Mouse (Mus musculus) CH12F3 (cell line): ENCODE measurements around the gene Slc15a4.

ENCODE experiments used
- in situ Hi-C: fragments of 300-500 bp; cut with MboI; formaldehyde crosslinking; loops from 2 replicates; pipeline ENCODE4 v1.14.3; 2020; ENCODE audit warnings: low sequenced_read_pairs

The Slc15a4 gene

DNA sequence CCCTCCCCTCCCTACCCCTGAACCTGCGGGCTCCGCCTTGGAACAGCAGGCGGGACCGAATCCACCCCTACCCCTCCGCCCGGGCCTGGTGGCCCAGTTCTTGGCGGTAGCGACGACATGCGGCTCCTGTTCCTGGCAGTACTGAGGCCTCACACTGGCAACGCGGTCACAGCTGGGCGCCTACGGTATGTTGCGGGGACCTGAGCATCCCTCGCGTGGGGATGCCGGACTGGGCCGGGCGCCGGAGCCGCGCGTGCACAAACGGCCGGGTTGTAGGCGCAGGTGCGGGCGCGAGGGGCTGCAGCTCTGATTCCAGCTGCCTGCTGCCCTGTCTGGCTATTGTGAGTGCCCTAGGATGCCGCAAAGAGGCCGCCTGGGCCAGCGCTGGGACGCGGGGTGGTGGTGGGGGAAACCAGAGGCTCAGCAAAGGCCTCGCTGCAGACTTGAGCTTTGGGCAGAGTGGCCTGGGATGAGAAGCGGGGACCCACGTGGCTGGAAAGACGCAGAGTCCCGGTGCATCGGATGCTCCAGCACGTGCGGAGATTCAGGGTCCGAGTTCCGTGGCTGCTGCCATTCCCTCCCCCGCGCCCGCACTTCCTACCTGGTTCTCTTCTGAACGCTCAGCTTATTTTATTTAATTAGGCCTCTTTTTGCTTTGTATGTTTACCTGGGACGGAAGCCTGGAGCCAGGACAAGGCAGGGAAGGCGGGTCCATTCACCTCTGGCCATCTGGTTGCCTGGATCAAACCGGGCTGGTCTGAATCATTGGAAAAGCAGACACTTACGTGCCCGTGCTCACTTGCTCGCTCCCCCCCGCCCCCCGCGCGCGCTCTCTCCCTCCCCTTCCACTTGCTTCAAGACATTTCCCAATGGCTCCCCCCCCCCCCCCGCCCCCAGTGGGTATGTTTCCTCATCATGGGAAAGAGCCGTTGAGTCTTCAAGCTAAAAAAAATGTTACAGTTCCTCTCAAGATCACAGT is at the start of gene Slc15a4, which contains the start of gene Glt1d1:
TSS of gene Slc15a4 (minus strand) at position 731 of the 979 bp plus-strand sequence.
TSS of gene Glt1d1 (plus strand) at position 96 of the 979 bp plus-strand sequence.
- in situ Hi-C loops = no loop called here

DNA sequence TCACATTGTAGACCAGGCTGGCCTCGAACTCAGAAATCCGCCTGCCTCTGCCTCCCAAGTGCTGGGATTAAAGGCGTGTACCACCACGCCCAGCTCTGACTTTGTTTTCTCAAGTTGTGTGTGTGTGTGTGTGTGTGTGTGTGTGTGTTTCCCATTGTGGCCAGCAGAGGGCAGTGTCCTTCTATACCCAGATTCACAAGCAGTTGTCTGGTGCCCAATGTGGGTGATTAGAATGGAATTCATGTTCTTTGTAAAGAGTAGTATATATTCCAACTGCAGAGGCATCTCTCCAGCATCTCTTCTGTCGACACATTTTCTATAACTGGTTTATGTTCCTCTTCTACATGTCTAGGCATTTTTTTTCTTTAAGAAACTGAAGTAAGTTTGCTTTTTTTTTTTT is 45.8 kb upstream of the Slc15a4 start:
- in situ Hi-C loops = no loop called here

DNA sequence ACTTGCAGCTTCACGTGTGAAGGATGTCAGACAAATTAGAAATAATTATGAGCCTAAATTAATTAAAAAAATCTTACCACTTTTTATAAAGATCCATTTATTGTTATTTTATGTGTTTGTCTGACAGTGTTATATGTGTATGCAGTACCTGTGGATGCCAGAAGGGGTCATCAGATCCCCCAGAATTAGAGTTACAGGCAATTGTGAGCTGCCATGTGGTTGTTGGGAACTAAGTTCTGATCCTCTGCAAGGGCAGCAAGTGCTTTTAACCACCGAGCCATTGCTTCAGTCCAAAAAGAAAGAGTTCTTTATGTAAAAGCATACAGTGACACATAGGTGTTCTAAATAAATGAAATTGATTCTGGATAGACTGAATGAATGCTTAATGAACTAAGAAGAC is 44.9 kb upstream of the Slc15a4 start:
- in situ Hi-C loops = no loop called here

DNA sequence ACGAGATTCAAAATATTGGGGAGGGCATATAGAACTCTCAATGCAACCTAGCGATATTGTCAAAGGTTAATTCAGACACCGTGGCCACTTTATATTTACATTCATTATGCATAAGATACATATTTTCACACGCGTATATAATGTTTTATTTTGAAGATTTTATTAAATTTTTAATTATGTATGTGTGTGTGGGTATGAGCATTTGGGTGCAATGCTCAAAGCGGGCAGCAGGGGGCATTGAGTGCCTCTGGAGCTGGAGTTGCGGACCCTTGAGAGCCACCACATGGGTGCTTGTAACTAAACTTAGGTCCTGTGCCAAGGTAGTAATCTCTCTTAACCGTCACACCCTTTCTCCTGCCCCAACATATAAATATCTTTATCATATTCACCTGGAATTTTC is 41.2 kb upstream of the Slc15a4 start:
- in situ Hi-C loops = no loop called here

DNA sequence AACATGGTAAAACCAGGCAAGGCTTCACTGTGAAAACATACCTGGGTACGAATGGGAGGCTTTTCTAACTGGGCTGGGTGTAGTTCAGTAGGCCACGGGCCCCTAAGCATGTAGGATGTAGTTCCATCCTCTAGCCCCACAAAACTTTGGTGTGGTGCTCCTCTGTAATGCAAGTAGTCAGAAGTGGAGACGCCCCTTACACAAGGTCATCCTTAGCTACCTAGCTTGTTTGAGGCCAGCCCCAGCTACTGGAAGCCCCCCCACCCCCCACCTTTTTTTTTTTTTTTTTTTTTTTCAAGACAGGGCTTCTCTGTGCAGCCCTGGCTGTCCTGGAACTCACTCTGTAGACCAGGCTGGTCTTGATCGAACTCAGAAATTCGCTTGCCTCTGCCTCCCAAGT is 28.3 kb upstream of the Slc15a4 start:
- in situ Hi-C loops = no loop called here

DNA sequence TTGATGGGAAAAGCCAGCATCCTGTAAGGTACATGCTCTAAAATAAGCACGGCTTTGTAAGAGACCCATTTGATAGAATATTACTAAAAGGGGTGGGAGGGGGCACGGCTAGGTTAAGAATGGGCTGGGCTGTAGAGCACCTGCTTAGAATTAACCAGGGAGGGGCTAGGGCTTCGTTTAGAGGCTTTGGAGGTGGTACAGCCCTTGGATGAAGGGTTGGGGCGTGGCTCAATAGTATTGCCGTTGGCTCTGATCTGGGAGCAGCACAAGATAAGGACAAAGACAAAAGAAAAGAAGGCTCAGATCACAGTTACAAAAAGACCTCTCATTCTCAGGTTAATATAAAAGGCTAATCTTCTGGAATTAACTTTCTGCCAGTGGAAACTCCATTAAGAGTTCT is 27.6 kb upstream of the Slc15a4 start:
- in situ Hi-C loops = no loop called here

DNA sequence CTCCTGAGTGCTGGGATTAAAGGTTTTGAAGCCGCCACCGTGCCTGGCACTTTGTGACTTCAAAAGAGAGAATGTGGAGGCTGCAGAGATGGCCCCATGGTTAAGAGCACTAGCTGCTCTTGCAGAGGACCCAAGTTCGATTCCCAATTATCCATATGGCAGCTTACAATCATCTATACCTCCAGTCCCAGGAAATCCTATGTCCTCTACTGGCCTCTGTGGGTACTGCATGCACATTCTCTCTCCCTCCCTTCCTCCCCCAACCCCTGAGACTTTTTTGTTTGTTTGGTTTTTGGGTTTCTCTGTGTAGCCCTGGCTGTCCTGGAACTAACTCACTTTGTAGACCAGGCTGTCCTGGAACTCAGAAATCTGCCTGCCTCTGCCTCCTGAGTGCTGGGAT is 26.6 kb upstream of the Slc15a4 start:
- in situ Hi-C loops = no loop called here

DNA sequence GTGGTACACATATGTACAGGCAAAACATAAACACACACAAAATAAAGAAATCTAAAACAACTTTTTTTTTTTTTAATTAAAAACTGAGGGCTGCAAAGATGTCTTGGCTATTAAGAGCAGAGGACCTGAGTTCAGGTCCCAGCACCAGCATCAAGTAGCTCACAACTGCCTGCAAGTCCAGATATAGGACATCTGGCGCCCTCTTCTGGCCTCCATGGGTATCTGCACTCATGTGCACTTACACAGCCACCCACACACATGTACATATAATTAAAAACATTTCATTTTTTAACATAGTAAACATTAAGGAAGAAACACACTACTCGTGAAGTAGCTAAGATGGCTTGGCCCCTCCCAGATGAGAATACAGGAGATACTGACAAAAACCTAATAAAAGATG is 25.6 kb upstream of the Slc15a4 start:
- in situ Hi-C loops = no loop called here

DNA sequence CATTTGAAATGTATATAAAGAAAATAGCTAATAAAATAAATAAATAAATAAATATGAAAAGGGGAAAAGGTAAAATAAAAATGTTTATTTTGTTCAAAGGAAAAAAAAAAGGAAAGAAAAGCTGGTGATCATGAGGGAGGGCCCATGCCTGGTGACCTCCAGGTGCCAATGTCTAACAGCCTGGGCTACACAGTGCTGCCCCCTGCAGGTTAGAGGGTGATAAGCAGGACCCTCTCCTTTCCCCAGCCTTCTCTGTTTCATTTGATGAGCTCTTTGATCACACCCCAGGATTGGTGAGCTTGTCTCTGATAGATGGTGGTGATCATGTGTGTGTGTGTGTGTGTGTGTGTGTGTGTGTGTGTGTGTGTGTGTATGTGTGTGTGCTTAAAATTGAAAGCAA is 16.4 kb upstream of the Slc15a4 start:
- in situ Hi-C loops = no loop called here

DNA sequence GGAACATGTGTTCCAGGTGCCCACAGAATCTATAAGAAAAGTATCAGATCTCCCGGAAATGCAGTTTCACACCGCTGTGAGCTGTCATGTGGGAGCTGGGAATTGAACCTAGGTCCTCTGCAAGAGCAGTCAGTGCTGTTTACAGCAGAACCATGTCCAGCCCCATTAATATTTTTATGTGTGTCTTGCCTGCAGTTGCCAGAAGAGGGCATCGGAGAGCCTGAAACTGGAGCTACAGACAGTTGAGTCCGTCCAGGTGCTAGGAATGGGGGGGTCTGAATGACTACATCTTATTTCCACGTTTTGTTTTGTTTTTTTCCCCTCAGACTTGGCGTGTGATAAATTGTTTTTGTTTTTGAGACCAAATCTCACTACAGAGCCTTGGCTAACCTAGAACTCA is 15.3 kb upstream of the Slc15a4 start:
- in situ Hi-C loops = no loop called here

DNA sequence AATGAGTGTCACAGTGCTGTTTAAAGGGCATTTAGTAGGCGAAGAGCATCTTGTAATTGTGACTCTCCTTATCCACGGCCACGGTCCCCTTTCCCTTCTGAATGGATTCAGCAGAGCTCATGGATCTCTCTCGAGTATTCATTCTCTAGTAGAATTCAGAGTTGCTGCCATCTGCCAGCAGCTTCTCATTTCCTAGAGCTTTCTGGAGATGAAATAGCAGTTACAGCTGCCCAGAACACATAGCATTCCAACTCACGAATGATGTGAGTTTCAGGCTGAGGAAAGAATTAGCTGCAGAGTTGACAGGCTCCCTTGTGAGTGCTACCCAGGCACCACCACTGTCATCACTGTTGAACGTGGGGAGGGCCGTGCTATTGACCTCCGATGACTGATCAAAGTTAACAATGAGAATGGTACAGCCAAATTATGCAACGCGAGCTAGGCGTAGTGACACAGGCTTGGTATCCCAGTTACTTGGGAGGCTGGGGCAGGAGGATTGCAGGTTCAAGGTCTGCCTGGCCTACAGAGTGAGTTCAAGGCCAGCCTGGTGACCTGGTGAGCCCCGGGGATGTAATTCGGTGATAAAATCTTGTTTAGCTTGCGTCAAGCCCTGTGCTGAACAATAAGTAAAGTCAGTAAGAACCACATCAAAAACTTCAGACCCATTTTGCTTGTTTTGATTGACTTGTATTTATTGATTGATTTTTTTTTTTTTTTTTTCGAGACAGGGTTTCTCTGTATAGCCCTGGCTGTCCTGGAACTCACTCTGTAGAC is 8.7 kb upstream of the Slc15a4 start:
- in situ Hi-C loops = no loop called here

DNA sequence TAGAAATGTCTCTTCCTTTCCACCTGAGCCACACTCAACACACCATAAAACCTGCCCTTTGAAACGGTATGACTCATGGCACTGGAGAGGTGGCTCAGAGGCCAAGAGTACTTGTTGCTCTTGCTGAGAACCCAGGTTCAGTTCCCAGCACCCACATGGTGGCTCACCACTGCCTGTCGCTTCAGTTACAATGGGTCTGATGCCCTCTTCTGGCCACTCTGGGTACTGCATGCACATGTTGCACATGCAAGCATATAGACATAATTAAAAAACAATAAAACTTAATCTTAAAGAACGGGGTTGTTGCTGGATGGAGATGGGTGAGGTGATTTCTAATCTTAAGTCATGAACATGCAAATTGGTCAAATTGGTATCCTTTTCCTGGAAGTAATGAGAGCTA is 7.7 kb upstream of the Slc15a4 start:
- in situ Hi-C loops = no loop called here

DNA sequence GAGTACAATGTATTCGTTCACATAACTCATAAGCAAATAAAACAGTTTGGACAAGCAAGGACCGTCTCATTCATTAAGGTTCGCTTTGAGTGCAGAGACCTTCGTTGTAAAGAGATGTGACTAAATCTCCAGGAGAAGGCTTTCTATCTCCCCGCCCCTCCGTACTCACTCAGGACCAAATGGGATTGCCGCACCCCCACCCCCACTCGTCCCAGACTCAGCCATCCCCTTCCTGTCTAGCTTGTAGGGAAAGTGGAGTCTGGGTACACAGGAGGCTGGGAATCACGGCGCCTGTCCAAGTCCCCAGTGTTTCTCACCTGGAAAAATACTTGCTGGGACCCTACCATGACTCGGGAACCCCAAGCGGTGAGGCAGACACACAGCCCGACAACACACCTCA is 6.9 kb upstream of the Slc15a4 start:
- in situ Hi-C loops = no loop called here

DNA sequence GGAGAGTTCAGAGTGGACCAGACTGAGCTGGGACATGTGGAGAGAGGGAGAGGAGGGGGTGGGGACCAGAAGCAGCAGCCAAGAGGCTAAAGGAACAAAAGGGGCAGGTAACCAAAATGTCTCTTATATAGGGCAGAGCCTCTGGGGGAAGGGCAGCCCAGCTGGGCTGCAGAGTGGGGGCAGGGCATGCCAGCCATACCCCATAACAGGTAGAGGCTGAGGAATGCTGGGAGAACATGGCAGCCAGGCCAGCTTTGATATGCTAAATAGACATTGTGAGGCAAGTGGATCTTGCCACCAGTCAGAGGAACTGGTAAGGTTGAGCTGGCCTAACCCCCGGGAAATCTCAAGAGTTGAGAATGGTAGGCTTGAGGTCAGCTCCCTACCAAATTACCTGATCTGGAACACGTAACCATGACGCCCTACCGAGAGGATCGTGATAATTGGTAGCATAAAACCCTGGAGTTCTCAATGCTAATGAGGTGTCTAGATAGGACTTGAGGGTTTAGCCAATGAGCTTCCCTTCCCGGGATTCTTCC is 6.4 kb upstream of the Slc15a4 start:
- in situ Hi-C loops = no loop called here

DNA sequence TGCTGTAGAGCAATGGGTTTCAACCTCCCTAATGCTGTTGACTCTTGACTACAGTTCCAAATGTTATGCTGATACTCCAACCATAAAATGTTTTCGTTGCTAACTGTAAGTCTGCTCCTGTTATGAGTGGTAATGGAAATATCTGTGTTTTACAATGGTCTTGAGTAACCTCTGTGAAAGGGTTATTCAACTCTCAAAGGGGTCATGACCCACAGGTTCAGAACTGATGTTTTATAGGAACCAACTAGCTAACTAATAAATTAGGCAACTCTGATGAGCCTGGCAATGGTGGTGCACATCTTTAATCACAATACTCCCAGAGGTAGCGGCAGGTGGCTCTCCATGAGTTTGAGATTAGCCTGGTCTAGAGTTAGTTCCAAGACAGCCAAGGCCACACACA is 5.5 kb upstream of the Slc15a4 start:
- in situ Hi-C loops = no loop called here

DNA sequence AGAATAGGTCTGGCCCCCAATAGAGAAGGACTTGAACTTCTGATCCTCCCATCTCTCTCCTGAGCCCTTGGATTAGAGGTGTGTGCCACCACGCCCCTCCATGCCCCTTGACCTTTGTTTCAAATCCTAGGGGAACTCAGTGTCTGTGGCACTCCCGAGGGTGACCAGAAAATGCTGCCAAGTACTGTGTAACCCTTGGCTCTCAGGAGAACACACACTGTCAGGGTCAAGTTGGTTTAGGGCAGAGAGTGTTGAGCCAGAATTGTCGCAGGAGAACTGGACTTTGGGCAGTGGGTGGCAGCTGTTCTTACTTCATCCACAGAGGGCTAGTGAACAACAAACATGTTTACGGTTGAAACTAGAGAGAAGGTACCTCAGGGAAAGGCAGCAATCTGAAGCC is 4.9 kb upstream of the Slc15a4 start:
- in situ Hi-C loops = no loop called here

DNA sequence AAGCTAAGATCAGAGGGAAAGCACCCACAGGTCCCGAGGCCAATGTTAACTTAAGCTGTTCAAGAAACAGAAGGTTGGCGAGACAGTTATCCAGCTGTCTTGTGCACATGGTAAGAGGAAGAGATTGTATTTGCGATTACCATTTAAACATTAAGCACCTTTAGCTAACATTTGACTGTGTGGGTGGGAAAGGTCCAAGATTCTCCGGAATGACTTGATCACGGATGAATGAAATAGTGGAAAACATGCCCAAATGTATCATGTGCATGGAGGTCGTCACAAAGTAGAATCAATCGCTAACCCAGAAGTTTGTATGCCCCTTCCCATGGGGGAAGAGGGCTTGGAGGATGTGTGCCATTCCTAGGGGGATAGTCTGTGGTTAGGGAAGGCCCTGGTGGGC is 969 bp upstream of the Slc15a4 start:
- in situ Hi-C loops = no loop called here

DNA sequence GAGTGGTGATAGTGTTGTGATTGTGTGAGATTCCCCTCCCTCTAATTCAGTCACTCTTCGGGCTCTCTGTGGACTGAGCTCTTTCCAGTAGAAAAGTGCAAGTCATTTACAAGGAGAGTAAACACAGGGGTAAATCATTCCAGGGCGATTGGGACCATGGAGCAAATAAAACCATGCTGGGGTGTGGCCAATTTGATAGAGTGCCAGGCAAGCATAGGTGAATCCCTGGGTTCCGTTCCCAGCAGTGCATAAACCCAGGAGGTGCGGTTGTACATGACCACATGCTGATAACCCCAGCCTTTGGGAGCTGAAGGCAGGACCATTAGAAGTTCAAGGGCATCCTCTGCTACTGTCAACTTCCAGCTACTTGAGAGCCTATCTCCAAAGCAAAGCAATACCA is 491 bp upstream of the Slc15a4 start:
- in situ Hi-C loops = no loop called here

DNA sequence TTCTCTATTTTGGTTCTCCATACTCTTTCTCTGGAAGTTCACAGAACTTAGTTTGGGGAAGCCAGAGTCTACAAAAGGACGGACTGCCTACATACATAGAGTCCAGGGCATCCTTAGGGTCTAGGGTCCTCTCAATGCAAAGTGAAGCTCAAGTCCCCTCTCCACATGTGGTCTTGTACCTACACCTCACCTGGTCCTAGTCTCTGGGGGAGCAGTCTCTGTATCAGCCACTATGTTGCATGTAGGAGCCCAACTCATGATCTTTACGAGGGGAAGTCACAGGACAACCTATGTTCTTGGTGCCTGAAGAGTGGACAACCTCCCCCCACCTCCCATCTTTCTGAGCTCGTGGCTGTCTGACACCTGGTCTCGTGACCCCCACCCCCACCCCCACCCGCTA is 1.0 kb downstream of the Slc15a4 start:
- in situ Hi-C loops = no loop called here

DNA sequence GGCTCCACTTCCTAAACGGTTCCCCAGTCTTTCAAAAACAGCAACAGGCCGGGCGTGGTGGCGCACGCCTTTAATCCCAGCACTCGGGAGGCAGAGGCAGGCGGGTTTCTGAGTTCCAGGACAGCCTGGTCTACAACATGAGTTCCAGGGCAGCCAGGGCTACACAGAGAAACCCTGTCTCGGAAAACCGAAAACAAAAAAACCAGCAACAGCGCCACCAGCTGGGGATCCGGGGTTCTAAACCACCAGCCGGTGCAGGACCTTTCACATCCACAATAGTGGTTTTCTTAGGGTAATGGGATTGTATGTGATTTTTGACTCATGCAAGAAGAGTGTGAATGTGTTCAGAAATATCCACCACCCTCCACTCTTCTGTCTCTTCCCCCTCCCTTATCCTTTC is 5.5 kb downstream of the Slc15a4 start:
- in situ Hi-C loops = no loop called here

DNA sequence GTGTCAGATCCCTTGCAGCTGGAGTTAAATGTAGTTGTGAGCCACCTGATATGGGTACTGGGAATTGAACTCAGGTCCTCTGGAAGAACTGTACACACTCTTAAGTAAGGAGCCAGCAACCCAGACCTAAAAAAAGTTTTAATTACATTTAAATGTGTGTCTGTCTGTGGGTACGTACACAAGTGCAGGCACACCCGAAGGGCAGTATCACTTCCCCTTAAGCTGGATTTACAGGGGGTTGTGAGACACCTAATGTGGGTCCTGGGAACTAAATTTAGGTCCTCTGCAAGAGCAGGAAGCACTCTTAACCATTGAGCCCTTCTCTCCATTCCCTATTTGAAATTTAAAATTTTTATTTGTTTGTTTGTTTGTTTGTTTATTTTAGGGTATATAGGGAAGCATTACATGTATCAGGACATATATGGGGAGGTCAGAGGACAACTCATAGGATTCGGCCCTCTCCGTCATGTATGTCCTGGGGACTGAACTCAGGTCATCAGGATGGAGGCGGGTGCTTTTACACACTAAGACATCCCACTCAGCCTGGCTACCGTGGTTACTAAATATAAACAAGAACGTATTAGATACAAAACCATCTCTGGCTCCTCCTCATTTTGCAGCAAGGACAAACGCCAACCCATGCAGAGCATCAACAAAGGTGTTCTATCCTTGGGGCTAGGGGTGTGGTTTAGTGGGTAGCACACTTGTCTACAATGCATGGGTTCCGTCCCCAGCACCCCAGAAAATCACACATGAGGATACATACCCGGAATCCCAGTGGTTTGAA is 8.1 kb downstream of the Slc15a4 start:
- in situ Hi-C loops = loop anchor here (25.0 kb wide), 1 partner anchor 1388 kb away; the partner anchor contains the start of genes Ran and Stx2
